Mouse (Mus musculus) hindbrain, embryonic 10.5 days (tissue): ENCODE measurements around the gene Ldb1. TPM values are rescaled to one million over a fixed set of nuclear protein-coding genes. Genes with fewer than 3 reads are reported as not detected.
A peak's percentile ranks its signal among the peaks of the same experiment; 100 is the strongest.
"Not testable (repeated sequence)": the region's sequence is repeated elsewhere in the genome, so short reads cannot be mapped to it uniquely, and the experiment has no call there.

ENCODE experiments used
- DNase-seq: peaks from one replicate; pipeline ENCODE4 v3.0.0-alpha.2; 2017; ENCODE audit warnings: low spot score
- H3K27ac ChIP-seq: fragments of 300-500 bp; sonication (generic); 2 replicates; pipeline ENCODE4 v1.5.1; 2016; ENCODE audit warnings: mild to moderate bottlenecking, moderate library complexity
- H3K27me3 ChIP-seq: fragments of 300-500 bp; sonication (generic); 2 replicates; pipeline ENCODE4 v1.6.1; 2016; ENCODE audit warnings: mild to moderate bottlenecking; ENCODE audit not compliant: poor library complexity, insufficient read depth, severe bottlenecking
- H3K36me3 ChIP-seq: fragments of 300-500 bp; sonication (generic); 2 replicates; pipeline ENCODE4 v1.6.1; 2016; ENCODE audit warnings: mild to moderate bottlenecking, moderate library complexity
- H3K4me1 ChIP-seq: fragments of 300-500 bp; sonication (generic); replicated peaks from 2 replicates; pipeline ENCODE4 v1.6.1; 2016; ENCODE audit warnings: mild to moderate bottlenecking
- H3K4me3 ChIP-seq: fragments of 300-500 bp; sonication (generic); 2 replicates; pipeline ENCODE4 v1.5.1; 2016; ENCODE audit warnings: mild to moderate bottlenecking, moderate library complexity
- H3K9me3 ChIP-seq: fragments of 300-500 bp; sonication (generic); 2 replicates; pipeline ENCODE4 v1.6.1; 2016; ENCODE audit warnings: mild to moderate bottlenecking, moderate library complexity
- WGBS: fragments of 180-500 bp; shearing (Covaris S2); methylation state at CpG from one replicate; pipeline ENCODE4 v1.1.7; 2016; 5-methylcytosine and 5-hydroxymethylcytosine counted together
- polyA plus RNA-seq: library from polyadenylated mRNA; unstranded; fragments of >200 nt; fragmentation: Nextera tagmentation; extraction: Ambion mirVana; gene quantifications from 2 replicates; pipeline ENCODE4 v1.2.1, GENCODE M21; 2016

Ldb1 gene
- polyA plus RNA-seq, 1 experiment from 2014 or later = 111 TPM

DNA sequence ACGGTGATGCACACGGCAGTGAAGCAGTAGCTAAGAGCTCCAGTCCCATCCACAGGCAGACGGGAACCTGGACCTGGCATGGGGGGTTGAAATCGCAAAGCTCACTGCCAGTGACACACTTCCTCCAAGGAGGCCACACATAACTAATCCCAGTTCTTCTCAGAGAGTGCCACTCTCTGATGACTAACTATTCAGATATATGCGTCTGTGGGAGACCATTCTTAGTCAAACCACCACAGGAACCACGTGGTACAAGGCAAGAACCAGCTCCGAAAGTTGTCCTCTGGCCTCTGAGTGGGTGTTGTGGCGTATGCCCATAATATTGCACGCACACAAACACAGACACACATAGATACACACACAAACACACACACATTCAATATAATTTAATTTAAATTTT lies 42.7 kb downstream of the Ldb1 start:
- Histone ChIP-seq H3K27ac (no peak overlapping the region), H3K36me3 (peaks cover 4% of the 10 kb centered on the region; the same call in 1 of the 2 replicates), H3K9me3 (no peaks in the 10 kb centered on the region), H3K4me3 (no peak overlapping the region), H3K4me1 (peaks cover 37% of the 10 kb centered on the region), H3K27me3 (peaks cover 26% of the 10 kb centered on the region)
- WGBS = 81% methylated on average over 9 of the region's 9 CpGs
- no peak for DNase-seq

GRCm38 (mm10) chr19:45999378-45999777 lies 45.6 kb downstream of the Ldb1 start:
- Histone ChIP-seq H3K27ac (no peak overlapping the region), H3K36me3 (peaks cover 16% of the 10 kb centered on the region)
- 67% methylated on average over 1 of the region's 1 CpGs for WGBS

DNA sequence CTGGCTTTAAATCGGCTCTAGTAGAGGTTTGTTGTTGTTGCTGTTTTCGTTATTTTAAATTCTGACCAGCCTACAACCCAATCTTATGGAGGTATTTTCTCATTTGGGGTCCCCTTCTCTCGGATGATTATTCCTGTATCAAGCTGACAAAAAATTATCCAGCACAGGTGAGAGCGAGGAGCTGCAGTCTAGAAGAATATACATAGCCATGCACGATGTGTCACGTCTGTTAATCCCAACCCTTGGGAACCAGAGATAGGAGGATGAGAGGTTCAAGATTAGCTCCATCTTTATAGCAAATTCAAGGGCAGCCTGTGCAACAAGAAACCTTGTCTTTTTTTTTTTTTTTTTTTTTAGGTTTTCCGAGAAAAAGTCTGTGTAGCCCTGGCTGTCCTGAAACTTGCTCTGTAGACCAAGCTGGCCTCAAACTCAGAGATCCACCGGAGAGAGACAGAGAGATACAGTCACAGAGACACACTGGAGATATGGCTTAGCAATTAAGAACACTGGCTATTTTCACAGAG lies 46.3 kb downstream of the Ldb1 start:
- WGBS = 14% methylated on average over 8 of the region's 8 CpGs

More at GRCm38 (mm10) chr19:45999378-45999777, 45.6 kb downstream of the Ldb1 start:
- H3K4me1 ChIP-seq = peaks cover 25% of the 10 kb centered on the region
- H3K4me3 ChIP-seq = no peak overlapping the region
- DNase-seq = no peak
- H3K9me3 ChIP-seq = peaks cover 11% of the 10 kb centered on the region
- peaks cover 16% of the 10 kb centered on the region for H3K27me3 ChIP-seq

GRCm38 (mm10) chr19:45997785-45998693 lies 47.0 kb downstream of the Ldb1 start, which contains the start of gene Armh3:
Gene Armh3, minus strand, starts transcription at chr19:45998488.
- H3K36me3 ChIP-seq = peaks cover 22% of the 10 kb centered on the region
- H3K27ac ChIP-seq = peak within 1 kb of the TSS; percentile 99
- 2% methylated on average over 76 of the region's 76 CpGs for WGBS
- H3K4me1 ChIP-seq = peaks cover 12% of the 10 kb centered on the region; the same call in 1 of the 2 replicates
- H3K4me3 ChIP-seq = peak within 1 kb of the TSS; percentile 79
- H3K27me3 ChIP-seq = peaks cover 9% of the 10 kb centered on the region
- peaks cover 18% of the 10 kb centered on the region for H3K9me3 ChIP-seq
- peak; percentile 95 for DNase-seq

More for the DNA sequence above, 46.3 kb downstream of the Ldb1 start:
- Histone ChIP-seq H3K27me3 (peaks cover 10% of the 10 kb centered on the region), H3K9me3 (peaks cover 17% of the 10 kb centered on the region), H3K36me3 (peaks cover 22% of the 10 kb centered on the region), H3K27ac (peak overlapping the region; percentile 99), H3K4me3 (peak overlapping the region; percentile 79), H3K4me1 (peaks cover 19% of the 10 kb centered on the region)
- DNase-seq = no peak

- Histone ChIP-seq H3K9me3 (peaks cover 18% of the 10 kb centered on the region), H3K27ac (peak overlapping the region; percentile 99; the same call in 1 of the 2 replicates), H3K4me1 (peaks cover 12% of the 10 kb centered on the region; the same call in 1 of the 2 replicates), H3K4me3 (peak overlapping the region; percentile 79), H3K36me3 (peaks cover 22% of the 10 kb centered on the region), H3K27me3 (peaks cover 3% of the 10 kb centered on the region; the same call in 1 of the 2 replicates)
- 65% methylated on average over 5 of the region's 5 CpGs for WGBS
- peak; percentile 5 for DNase-seq
These were observed 47.6 kb downstream of the Ldb1 start for GRCm38 (mm10) chr19:45997365-45997764.

GRCm38 (mm10) chr19:45993981-45994737 lies 50.9 kb downstream of the Ldb1 start:
- DNase-seq = no peak
- no peak overlapping the region for H3K27ac ChIP-seq
- peaks cover 18% of the 10 kb centered on the region for H3K9me3 ChIP-seq
- H3K36me3 ChIP-seq = peaks cover 25% of the 10 kb centered on the region
- no peak overlapping the region for H3K4me3 ChIP-seq
- H3K4me1 ChIP-seq = peaks cover 12% of the 10 kb centered on the region; the same call in 1 of the 2 replicates
- 95% methylated on average over 13 of the region's 13 CpGs for WGBS
- no peaks in the 10 kb centered on the region for H3K27me3 ChIP-seq

DNA sequence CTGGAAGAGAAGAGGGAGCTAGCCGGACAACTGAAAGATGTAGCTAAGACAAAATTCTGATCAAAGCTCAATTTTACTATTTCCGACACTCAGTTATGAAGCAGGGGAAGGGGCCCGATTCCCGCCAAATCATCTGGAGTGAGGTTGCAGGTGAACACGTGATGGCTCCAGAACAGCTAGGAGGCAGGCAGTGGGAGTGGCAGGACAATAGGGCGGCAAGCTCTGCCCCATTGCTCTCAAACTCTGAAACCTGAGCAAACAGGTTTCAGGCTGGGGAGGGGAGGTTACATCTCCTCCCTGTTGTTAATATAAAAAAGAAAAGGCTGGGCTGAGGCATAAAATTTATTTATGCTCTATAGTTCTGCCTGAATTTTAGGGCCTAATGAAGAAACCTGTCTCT lies 51.6 kb downstream of the Ldb1 start:
- not testable (repeated sequence) for H3K4me3 ChIP-seq, H3K4me1 ChIP-seq, H3K27me3 ChIP-seq, H3K27ac ChIP-seq, DNase-seq
- peaks cover 30% of the 10 kb centered on the region for H3K36me3 ChIP-seq
- WGBS = 88% methylated on average over 6 of the region's 6 CpGs
- peaks cover 18% of the 10 kb centered on the region for H3K9me3 ChIP-seq

DNA sequence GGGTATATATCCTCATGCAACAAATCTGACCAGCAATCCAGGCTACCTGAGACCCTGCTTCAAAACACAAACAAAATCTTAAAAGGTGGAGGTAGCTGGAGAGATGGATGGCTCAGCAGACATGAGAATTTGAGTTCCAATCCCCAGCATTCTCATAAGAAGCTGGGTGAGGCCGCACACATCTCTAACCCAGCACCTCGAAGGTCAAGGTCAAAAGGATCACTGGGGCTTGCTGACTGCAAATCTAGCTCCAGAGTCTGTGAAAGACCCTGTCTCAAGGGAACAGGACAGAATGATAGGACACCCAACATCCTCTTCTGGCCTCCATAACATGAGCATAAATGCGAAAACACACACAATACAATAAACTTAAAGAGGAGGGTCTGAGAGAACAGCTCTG lies 53.8 kb downstream of the Ldb1 start:
- peaks cover 37% of the 10 kb centered on the region for H3K36me3 ChIP-seq
- H3K27ac ChIP-seq = no peak overlapping the region
- WGBS = 95% methylated on average over 3 of the region's 3 CpGs
- no peaks in the 10 kb centered on the region for H3K4me1 ChIP-seq
- no peak overlapping the region for H3K4me3 ChIP-seq
- peaks cover 18% of the 10 kb centered on the region for H3K9me3 ChIP-seq
- DNase-seq = no peak
- no peaks in the 10 kb centered on the region for H3K27me3 ChIP-seq

GRCm38 (mm10) chr19:45988238-45988637 lies 56.8 kb downstream of the Ldb1 start:
- Histone ChIP-seq H3K27ac (no peak overlapping the region), H3K9me3 (no peaks in the 10 kb centered on the region), H3K27me3 (no peaks in the 10 kb centered on the region), H3K36me3 (0 out of 2 replicates have a peak, but pooled peaks cover 15% of the 10 kb centered on the region), H3K4me3 (no peak overlapping the region), H3K4me1 (no peaks in the 10 kb centered on the region)
- WGBS = 95% methylated on average over 3 of the region's 3 CpGs
- DNase-seq = no peak

- H3K36me3 ChIP-seq = 0 out of 2 replicates have a peak, but pooled peaks cover 19% of the 10 kb centered on the region
- no peaks in the 10 kb centered on the region for H3K4me1 ChIP-seq
- H3K27me3 ChIP-seq = no peaks in the 10 kb centered on the region
- no peak overlapping the region for H3K4me3 ChIP-seq
- no peaks in the 10 kb centered on the region for H3K9me3 ChIP-seq
- H3K27ac ChIP-seq = no peak overlapping the region
- no peak for DNase-seq
These were observed 60.6 kb downstream of the Ldb1 start for GRCm38 (mm10) chr19:45984379-45984778.
